Mouse (Mus musculus): ENCODE results near the gene Stub1.
"Not testable (repeated sequence)": the region's sequence is repeated elsewhere in the genome, so short reads cannot be mapped to it uniquely, and the experiment has no call there.

The Stub1 gene

GRCm38 (mm10) chr17:25817662-25818061 is 15.5 kb downstream of the Stub1 start:
- no peak for DNase-seq

GRCm38 (mm10) chr17:25813471-25813870 is 19.7 kb downstream of the Stub1 start:
- DNase-seq, result peak; percentile 90

GRCm38 (mm10) chr17:25810890-25811289 is 22.3 kb downstream of the Stub1 start:
- no peak for DNase-seq

- no peak for DNase-seq
Measured at GRCm38 (mm10) chr17:25809606-25810340, 23.4 kb downstream of the Stub1 start.

- peak; percentile 66 for DNase-seq
Measured at GRCm38 (mm10) chr17:25808789-25809605, 24.2 kb downstream of the Stub1 start, which contains the start of gene Fbxl16. Gene Fbxl16 (plus strand): TSS chr17:25809085.

- no peak for DNase-seq
Measured at GRCm38 (mm10) chr17:25808028-25808427, 25.2 kb downstream of the Stub1 start.

GRCm38 (mm10) chr17:25807452-25807851 is 25.8 kb downstream of the Stub1 start:
- DNase-seq, result not testable (repeated sequence)

GRCm38 (mm10) chr17:25806507-25806906 is 26.7 kb downstream of the Stub1 start:
- no peak for DNase-seq

GRCm38 (mm10) chr17:25802825-25803517 is 30.2 kb downstream of the Stub1 start:
- no peak for DNase-seq

- DNase-seq, result peak; percentile 78
Measured at GRCm38 (mm10) chr17:25801029-25801428, 32.2 kb downstream of the Stub1 start.

- DNase-seq, result peak; percentile 86
Measured at GRCm38 (mm10) chr17:25796951-25797369, 36.2 kb downstream of the Stub1 start, which contains the start of gene Metrn. Gene Metrn (minus strand): TSS chr17:25797136.

GRCm38 (mm10) chr17:25796211-25796771 is 36.9 kb downstream of the Stub1 start:
- no peak for DNase-seq

- DNase-seq, result no peak
Measured at GRCm38 (mm10) chr17:25795609-25796092, 37.6 kb downstream of the Stub1 start, which contains the start of gene AC134908.4. Gene AC134908.4 (minus strand): TSS chr17:25795659.

- DNase-seq, result no peak
Measured at GRCm38 (mm10) chr17:25794998-25795397, 38.2 kb downstream of the Stub1 start.

GRCm38 (mm10) chr17:25794197-25794596 is 39.0 kb downstream of the Stub1 start:
- no peak for DNase-seq

GRCm38 (mm10) chr17:25792615-25793014 is 40.6 kb downstream of the Stub1 start, which contains the start of gene Fam173a:
Gene Fam173a (minus strand): TSS chr17:25792901.
- peak; percentile 84 for DNase-seq

GRCm38 (mm10) chr17:25791843-25792527 is 41.2 kb downstream of the Stub1 start:
- peak; percentile 89 for DNase-seq

GRCm38 (mm10) chr17:25791320-25791842 is 41.8 kb downstream of the Stub1 start:
- no peak for DNase-seq

GRCm38 (mm10) chr17:25786781-25787504 is 46.3 kb downstream of the Stub1 start:
- DNase-seq, result no peak

GRCm38 (mm10) chr17:25786280-25786679 is 46.9 kb downstream of the Stub1 start, which contains the start of gene Ccdc78:
Gene Ccdc78 (plus strand): TSS chr17:25786580.
- no peak for DNase-seq

GRCm38 (mm10) chr17:25785281-25785745 is 47.9 kb downstream of the Stub1 start, which contains the start of gene Haghl:
Gene Haghl (minus strand): TSS chr17:25785673.
- DNase-seq, result peak; percentile 97

Data from lung, postnatal 14 days (tissue).